Mouse (Mus musculus): ENCODE results near the gene Supt16. TPM values are rescaled to one million over a fixed set of nuclear protein-coding genes. Genes with fewer than 3 reads are reported as not detected.

Supt16 gene
- polyA plus RNA-seq, 1 experiment from 2014 or later = 30.5 TPM

DNA sequence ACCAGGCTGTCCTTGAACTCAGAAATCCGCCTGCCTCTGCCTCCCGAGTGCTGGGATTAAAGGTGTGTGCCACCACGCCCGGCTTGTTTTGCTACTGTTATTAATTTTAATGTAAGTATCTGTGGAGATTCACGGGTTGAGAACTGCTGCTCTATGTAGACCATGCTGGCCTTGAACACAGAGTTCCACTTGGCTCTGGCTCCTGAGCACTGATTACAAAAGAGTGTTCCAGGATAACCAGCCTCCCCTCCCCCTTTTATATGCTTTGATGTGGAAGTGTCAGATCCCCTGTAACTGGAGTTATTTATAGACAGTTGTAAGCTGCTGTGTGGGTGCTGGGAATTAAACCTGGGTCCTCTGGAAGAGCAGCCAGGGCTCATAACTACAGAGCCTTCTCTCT is 80.0 kb downstream of the Supt16 start:
- Histone ChIP-seq H3K4me2 (no peak overlapping the region), H3K27me3 (peaks cover 35% of the 10 kb centered on the region), H3K27ac (replicated peaks) (no peak overlapping the region), H3K4me1 (replicated peaks) (peaks cover 20% of the 10 kb centered on the region), H3K9me3 (replicated peaks) (no peaks in the 10 kb centered on the region), H3K9ac (no peak overlapping the region), H3K4me3 (replicated peaks) (no peak overlapping the region), H3K36me3 (replicated peaks) (no peaks in the 10 kb centered on the region)
- WGBS (ENCODE audit: insufficient replicate concordance) = 68% methylated on average over 5 of the region's 5 CpGs
- ATAC-seq (ENCODE audit: insufficient read depth) = no peak

DNA sequence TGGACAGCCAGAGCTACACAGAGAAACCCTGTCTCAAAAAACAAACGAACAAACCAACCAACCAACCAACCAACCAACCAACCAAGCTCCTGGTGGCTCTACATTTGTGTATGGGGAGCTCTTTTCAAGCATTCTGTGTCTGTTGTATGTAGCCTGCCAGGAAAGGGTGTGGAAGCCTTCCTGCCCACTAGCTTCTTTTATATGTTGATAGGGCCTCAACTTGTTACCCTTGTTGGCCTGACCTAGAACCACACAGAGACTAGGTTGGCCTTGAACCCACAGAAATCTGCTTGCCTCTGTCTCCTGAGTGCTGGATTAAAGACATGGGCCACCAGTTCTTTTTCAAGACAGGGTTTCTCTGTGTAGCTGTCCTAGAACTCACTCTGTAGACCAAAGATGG is 83.1 kb downstream of the Supt16 start:
- no peak overlapping the region for H3K27ac ChIP-seq (replicated peaks)
- H3K9ac ChIP-seq = no peak overlapping the region
- ATAC-seq (ENCODE audit: insufficient read depth) = no peak
- H3K4me1 ChIP-seq (replicated peaks) = peaks cover 14% of the 10 kb centered on the region
- H3K27me3 ChIP-seq = peaks cover 7% of the 10 kb centered on the region
- WGBS (ENCODE audit: insufficient replicate concordance) = 71% methylated on average over 1 of the region's 1 CpGs
- no peak overlapping the region for H3K4me2 ChIP-seq
- no peaks in the 10 kb centered on the region for H3K9me3 ChIP-seq (replicated peaks)
- no peak overlapping the region for H3K4me3 ChIP-seq (replicated peaks)
- H3K36me3 ChIP-seq (replicated peaks) = no peaks in the 10 kb centered on the region

Other genes starting within 250 kb of the Supt16 start
- gene Arhgef40, start 212.7 kb downstream of the Supt16 start, polyA plus RNA-seq (2015; fragmentation: Nextera tagmentation; extraction: Ambion mirVana) = 14.0 and 16.3 TPM in 2 replicates
- 0.14 and 0.23 TPM in 2 replicates for gene Tmem253, start 181.8 kb downstream of the Supt16 start, polyA plus RNA-seq (2015; fragmentation: Nextera tagmentation; extraction: Ambion mirVana)
- 9.0 and 10.9 TPM in 2 replicates for gene Zfp219, start 176.7 kb downstream of the Supt16 start, polyA plus RNA-seq (2015; fragmentation: Nextera tagmentation; extraction: Ambion mirVana)
- gene Olfr221, start 155.0 kb downstream of the Supt16 start, polyA plus RNA-seq (2015; fragmentation: Nextera tagmentation; extraction: Ambion mirVana) = not detected in 2 replicates
- 215 and 238 TPM in 2 replicates for gene Hnrnpc, start 93.4 kb downstream of the Supt16 start, polyA plus RNA-seq (2015; fragmentation: Nextera tagmentation; extraction: Ambion mirVana)
- 37.6 and 39.5 TPM in 2 replicates for gene Rpgrip1, start 86.7 kb downstream of the Supt16 start, polyA plus RNA-seq (2015; fragmentation: Nextera tagmentation; extraction: Ambion mirVana)
- gene Chd8, start 60.4 kb upstream of the Supt16 start, polyA plus RNA-seq (2015; fragmentation: Nextera tagmentation; extraction: Ambion mirVana) = 8.3 and 10.2 TPM in 2 replicates
- gene Tox4, start 81.7 kb upstream of the Supt16 start, polyA plus RNA-seq (2015; fragmentation: Nextera tagmentation; extraction: Ambion mirVana) = 16.4 and 18.1 TPM in 2 replicates
- 2.6 and 3.1 TPM in 2 replicates for gene Rab2b, start 82.1 kb upstream of the Supt16 start, polyA plus RNA-seq (2015; fragmentation: Nextera tagmentation; extraction: Ambion mirVana)
- 15.9 and 18.2 TPM in 2 replicates for gene Mettl3, start 107.7 kb upstream of the Supt16 start, polyA plus RNA-seq (2015; fragmentation: Nextera tagmentation; extraction: Ambion mirVana)
- gene Sall2, start 131.3 kb upstream of the Supt16 start, polyA plus RNA-seq (2015; fragmentation: Nextera tagmentation; extraction: Ambion mirVana) = 0.71 and 0.86 TPM in 2 replicates
- gene Olfr1513, start 159.0 kb upstream of the Supt16 start, polyA plus RNA-seq (2015; fragmentation: Nextera tagmentation; extraction: Ambion mirVana) = not detected in 2 replicates
- gene Olfr1512, start 181.8 kb upstream of the Supt16 start, polyA plus RNA-seq (2015; fragmentation: Nextera tagmentation; extraction: Ambion mirVana) = not detected in 2 replicates
- not detected in 2 replicates for gene Olfr1511, start 200.0 kb upstream of the Supt16 start, polyA plus RNA-seq (2015; fragmentation: Nextera tagmentation; extraction: Ambion mirVana)
- gene Olfr1510, start 217.0 kb upstream of the Supt16 start, polyA plus RNA-seq (2015; fragmentation: Nextera tagmentation; extraction: Ambion mirVana) = not detected in 2 replicates
- not detected in 2 replicates for gene Olfr1509, start 245.6 kb upstream of the Supt16 start, polyA plus RNA-seq (2015; fragmentation: Nextera tagmentation; extraction: Ambion mirVana)

All from liver, embryonic 15.5 days (tissue).